Mouse (Mus musculus) heart, postnatal 0 days (tissue): ENCODE data around the gene Anln. TPM values are rescaled to one million over a fixed set of nuclear protein-coding genes. Genes with fewer than 3 reads are reported as not detected.

ENCODE experiments used
- ATAC-seq: fragments of 200-750 bp; cut with Nextera tagmentation; 2 replicates; pipeline ENCODE4 v1.8.0; 2017; ENCODE audit warnings: low read depth, moderate number of reproducible peaks, moderate library complexity; ENCODE audit not compliant: insufficient read depth
- DNase-seq: peaks from one replicate; pipeline ENCODE4 v3.0.0-alpha.2; 2016; ENCODE audit warnings: low spot score
- H3K27ac ChIP-seq: fragments of 300-500 bp; sonication (generic); 2 replicates; pipeline ENCODE4 v1.5.1; 2014; ENCODE audit warnings: low read depth, mild to moderate bottlenecking
- H3K27me3 ChIP-seq: fragments of 300-500 bp; sonication (generic); 2 replicates; pipeline ENCODE4 v1.6.1; 2014; ENCODE audit warnings: low read length, mixed read lengths; ENCODE audit not compliant: control insufficient read depth, insufficient read depth
- H3K36me3 ChIP-seq: fragments of 300-500 bp; sonication (generic); replicated peaks from 2 replicates; pipeline ENCODE4 v1.6.1; 2014; ENCODE audit warnings: low read length, mixed read lengths; ENCODE audit not compliant: control insufficient read depth, insufficient read depth
- H3K4me1 ChIP-seq: fragments of 300-500 bp; sonication (generic); 2 replicates; pipeline ENCODE4 v1.6.1; 2014; ENCODE audit warnings: antibody characterized with exemption; ENCODE audit not compliant: control insufficient read depth, insufficient read depth
- H3K4me2 ChIP-seq: fragments of 300-500 bp; sonication (generic); 2 replicates; pipeline ENCODE4 v1.6.1; 2014; ENCODE audit warnings: low read depth, mild to moderate bottlenecking, low read length, moderate library complexity
- H3K4me3 ChIP-seq: fragments of 300-500 bp; sonication (generic); 2 replicates; pipeline ENCODE4 v1.5.1; 2014; ENCODE audit warnings: low read depth, low read length
- H3K9ac ChIP-seq: fragments of 300-500 bp; sonication (generic); replicated peaks from 2 replicates; pipeline ENCODE4 v1.6.1; 2014; ENCODE audit warnings: low read depth, low read length, mixed read lengths
- H3K9me3 ChIP-seq: fragments of 300-500 bp; sonication (generic); replicated peaks from 2 replicates; pipeline ENCODE4 v1.6.1; 2016; ENCODE audit warnings: low read length; ENCODE audit not compliant: control insufficient read depth
- CTCF ChIP-seq: IDR thresholded peaks from 2 replicates; pipeline ENCODE4 v1.5.1; 2016; ENCODE audit warnings: antibody characterized with exemption, control low read depth, low read depth
- EP300 ChIP-seq: IDR thresholded peaks from 2 replicates; pipeline ENCODE4 v1.6.1; 2016; ENCODE audit warnings: antibody characterized with exemption, low read depth
- WGBS: fragments of 180-500 bp; shearing (Covaris S2); extraction: QIAGEN DNeasy Blood & Tissue Kit; methylation state at CpG from one replicate; pipeline ENCODE4 v1.1.7; 2014; 5-methylcytosine and 5-hydroxymethylcytosine counted together
- polyA plus RNA-seq: library from polyadenylated mRNA; unstranded; fragments of >200 nt; fragmentation: Nextera tagmentation; extraction: Ambion mirVana; gene quantifications from 2 replicates; pipeline ENCODE4 v1.2.1, GENCODE M21; 2015
- total RNA-seq: library from RNA; depleted of rRNA; stranded (reverse); fragments of >200 nt; gene quantifications from 2 replicates; pipeline ENCODE4 v1.2.3, GENCODE M21; 2014; ENCODE audit warnings: low replicate concordance

Gene Anln
- total and polyA plus RNA-seq, 2 experiments from 2014 or later: 12.9 to 35.0 TPM

GRCm38 (mm10) chr9:22428666-22429410 lies 39.9 kb upstream of the Anln start:
- Histone ChIP-seq H3K4me2 (no peak overlapping the region), H3K9me3 (no peaks in the 10 kb centered on the region), H3K4me1 (peaks cover 7% of the 10 kb centered on the region; the same call in 1 of the 2 replicates), H3K36me3 (no peaks in the 10 kb centered on the region), H3K27ac (no peak overlapping the region), H3K9ac (no peak overlapping the region), H3K27me3 (no peaks in the 10 kb centered on the region), H3K4me3 (no peak overlapping the region)
- TF ChIP-seq EP300 (no peak), CTCF (no peak)
- 75% methylated on average over 14 of the region's 14 CpGs for WGBS
- DNase-seq (no peak), ATAC-seq (no peak)

- no peaks in the 10 kb centered on the region for H3K36me3 ChIP-seq
- H3K9me3 ChIP-seq: no peaks in the 10 kb centered on the region
- H3K27me3 ChIP-seq: no peaks in the 10 kb centered on the region
- no peak overlapping the region for H3K4me2 ChIP-seq
- TF ChIP-seq CTCF (no peak), EP300 (no peak)
- peaks cover 7% of the 10 kb centered on the region; the same call in 1 of the 2 replicates for H3K4me1 ChIP-seq
- DNase-seq (no peak), ATAC-seq (no peak)
- 63% methylated on average over 4 of the region's 4 CpGs for WGBS
- H3K9ac ChIP-seq: no peak overlapping the region
- no peak overlapping the region for H3K4me3 ChIP-seq
- H3K27ac ChIP-seq: no peak overlapping the region
These were observed 39.2 kb upstream of the Anln start for GRCm38 (mm10) chr9:22428028-22428665.

DNA sequence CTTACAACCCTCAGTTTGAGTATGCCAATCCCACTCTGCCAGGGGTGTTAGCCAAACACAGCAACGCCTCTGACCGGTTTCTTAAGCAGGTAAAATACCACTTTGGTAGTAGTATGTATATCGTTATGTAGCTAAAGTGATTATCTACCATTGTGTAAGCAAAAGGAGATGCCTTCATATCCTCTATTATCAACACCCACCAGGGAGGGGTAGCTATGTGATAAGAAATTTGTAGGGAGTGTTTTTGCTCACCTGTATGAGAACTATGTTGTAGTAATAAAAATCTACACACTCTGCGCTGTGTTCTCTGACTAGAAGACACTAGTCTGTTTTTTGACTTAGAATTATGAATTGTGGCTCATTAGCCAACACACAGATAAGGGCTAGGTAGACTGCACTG lies 35.7 kb upstream of the Anln start:
- 89% methylated on average over 4 of the region's 4 CpGs for WGBS
- no peak overlapping the region for H3K4me3 ChIP-seq
- no peaks in the 10 kb centered on the region for H3K27me3 ChIP-seq
- peaks cover 6% of the 10 kb centered on the region; the same call in 1 of the 2 replicates for H3K4me1 ChIP-seq
- no peaks in the 10 kb centered on the region for H3K36me3 ChIP-seq
- no peak overlapping the region for H3K9ac ChIP-seq
- DNase-seq (no peak), ATAC-seq (no peak)
- no peak for TF ChIP-seq CTCF
- no peak for TF ChIP-seq EP300
- no peak overlapping the region for H3K4me2 ChIP-seq
- H3K27ac ChIP-seq: no peak overlapping the region
- no peaks in the 10 kb centered on the region for H3K9me3 ChIP-seq

- ATAC-seq (no peak), DNase-seq (no peak)
- TF ChIP-seq CTCF: no peak
- no peak for TF ChIP-seq EP300
- no peaks in the 10 kb centered on the region for H3K27me3 ChIP-seq
- no peaks in the 10 kb centered on the region for H3K36me3 ChIP-seq
- no peak overlapping the region for H3K4me2 ChIP-seq
- H3K9me3 ChIP-seq: no peaks in the 10 kb centered on the region
- H3K9ac ChIP-seq: no peak overlapping the region
- WGBS: 39% methylated on average over 10 of the region's 10 CpGs
- no peak overlapping the region for H3K4me3 ChIP-seq
- H3K4me1 ChIP-seq: 0 out of 2 replicates have a peak, but pooled peaks cover 5% of the 10 kb centered on the region
- peak overlapping the region; percentile 9; the same call in 1 of the 2 replicates for H3K27ac ChIP-seq
These were observed 35.2 kb upstream of the Anln start for GRCm38 (mm10) chr9:22424196-22424595.

GRCm38 (mm10) chr9:22423507-22423906 lies 34.5 kb upstream of the Anln start:
- ATAC-seq: no peak
- peak overlapping the region; percentile 9; the same call in 1 of the 2 replicates for H3K27ac ChIP-seq
- H3K9me3 ChIP-seq: no peaks in the 10 kb centered on the region
- 33% methylated on average over 1 of the region's 1 CpGs for WGBS
- H3K4me2 ChIP-seq: no peak overlapping the region
- H3K36me3 ChIP-seq: no peaks in the 10 kb centered on the region
- H3K4me1 ChIP-seq: 0 out of 2 replicates have a peak, but pooled peaks cover 5% of the 10 kb centered on the region
- H3K9ac ChIP-seq: no peak overlapping the region
- no peaks in the 10 kb centered on the region for H3K27me3 ChIP-seq
- no peak for DNase-seq
- H3K4me3 ChIP-seq: no peak overlapping the region
- TF ChIP-seq CTCF (no peak), EP300 (no peak)
